Mouse (Mus musculus): Measurements from ENCODE around the gene Fsip1. TPM values are rescaled to one million over a fixed set of nuclear protein-coding genes. Genes with fewer than 3 reads are reported as not detected.

The Fsip1 gene
- polyA plus RNA-seq, 1 experiment from 2014 or later: 2.0 TPM

GRCm38 (mm10) chr2:118118515-118118914, 138.3 kb downstream of the Fsip1 start:
- Histone ChIP-seq H3K4me3 (ENCODE audit: low read length) (no peak overlapping the region), H3K4me2 (ENCODE audit: low read depth, low read length) (no peak overlapping the region), H3K9me3 (ENCODE audit: control insufficient read depth, low read length) (no peaks in the 10 kb centered on the region), H3K27ac (ENCODE audit: low read length) (no peak overlapping the region), H3K4me1 (replicated peaks; ENCODE audit: control insufficient read depth, insufficient read depth, low read length) (peaks cover 21% of the 10 kb centered on the region; the same call in 1 of the 2 replicates), H3K27me3 (ENCODE audit: control insufficient read depth, insufficient read depth, low read depth, low read length) (no peaks in the 10 kb centered on the region), H3K9ac (ENCODE audit: low read length) (no peak overlapping the region), H3K36me3 (ENCODE audit: control insufficient read depth, insufficient read depth, low read length) (peaks cover 74% of the 10 kb centered on the region)
- ATAC-seq (ENCODE audit: low read depth): no peak
- 78% methylated on average over 7 of the region's 7 CpGs for WGBS

- 65% methylated on average over 6 of the region's 6 CpGs for WGBS
- no peak overlapping the region for H3K4me2 ChIP-seq (ENCODE audit: low read depth, low read length)
- ATAC-seq (ENCODE audit: low read depth): no peak
- H3K9me3 ChIP-seq (ENCODE audit: control insufficient read depth, low read length): no peaks in the 10 kb centered on the region
- no peak overlapping the region for H3K4me3 ChIP-seq (ENCODE audit: low read length)
- peaks cover 71% of the 10 kb centered on the region for H3K36me3 ChIP-seq (ENCODE audit: control insufficient read depth, insufficient read depth, low read length)
- H3K4me1 ChIP-seq (replicated peaks; ENCODE audit: control insufficient read depth, insufficient read depth, low read length): peaks cover 21% of the 10 kb centered on the region
- H3K27me3 ChIP-seq (ENCODE audit: control insufficient read depth, insufficient read depth, low read depth, low read length): no peaks in the 10 kb centered on the region
- no peak overlapping the region for H3K27ac ChIP-seq (ENCODE audit: low read length)
- H3K9ac ChIP-seq (ENCODE audit: low read length): no peak overlapping the region
Observed at GRCm38 (mm10) chr2:118118045-118118444, 138.7 kb downstream of the Fsip1 start.

- no peak for ATAC-seq (ENCODE audit: low read depth)
- H3K36me3 ChIP-seq (ENCODE audit: control insufficient read depth, insufficient read depth, low read length): peaks cover 65% of the 10 kb centered on the region
- no peak overlapping the region for H3K27ac ChIP-seq (ENCODE audit: low read length)
- H3K4me2 ChIP-seq (ENCODE audit: low read depth, low read length): no peak overlapping the region
- no peaks in the 10 kb centered on the region for H3K9me3 ChIP-seq (ENCODE audit: control insufficient read depth, low read length)
- 44% methylated on average over 11 of the region's 11 CpGs for WGBS
- no peaks in the 10 kb centered on the region for H3K27me3 ChIP-seq (ENCODE audit: control insufficient read depth, insufficient read depth, low read depth, low read length)
- no peak overlapping the region for H3K4me3 ChIP-seq (ENCODE audit: low read length)
- peaks cover 21% of the 10 kb centered on the region for H3K4me1 ChIP-seq (replicated peaks; ENCODE audit: control insufficient read depth, insufficient read depth, low read length)
- H3K9ac ChIP-seq (ENCODE audit: low read length): peak overlapping the region; percentile 24; the same call in 1 of the 2 replicates
Observed at GRCm38 (mm10) chr2:118117401-118117800, 139.4 kb downstream of the Fsip1 start.

GRCm38 (mm10) chr2:118116754-118117290, 139.9 kb downstream of the Fsip1 start:
- Histone ChIP-seq H3K4me1 (replicated peaks; ENCODE audit: control insufficient read depth, insufficient read depth, low read length) (peaks cover 21% of the 10 kb centered on the region), H3K4me3 (ENCODE audit: low read length) (no peak overlapping the region), H3K27ac (ENCODE audit: low read length) (no peak overlapping the region), H3K9ac (ENCODE audit: low read length) (no peak overlapping the region), H3K9me3 (ENCODE audit: control insufficient read depth, low read length) (no peaks in the 10 kb centered on the region), H3K27me3 (ENCODE audit: control insufficient read depth, insufficient read depth, low read depth, low read length) (no peaks in the 10 kb centered on the region), H3K36me3 (ENCODE audit: control insufficient read depth, insufficient read depth, low read length) (peaks cover 62% of the 10 kb centered on the region), H3K4me2 (ENCODE audit: low read depth, low read length) (no peak overlapping the region; the same call in 1 of the 2 replicates)
- 35% methylated on average over 3 of the region's 3 CpGs for WGBS
- ATAC-seq (ENCODE audit: low read depth): no peak

GRCm38 (mm10) chr2:118116180-118116579, 140.6 kb downstream of the Fsip1 start:
- Histone ChIP-seq H3K27ac (ENCODE audit: low read length) (no peak overlapping the region), H3K36me3 (ENCODE audit: control insufficient read depth, insufficient read depth, low read length) (peaks cover 56% of the 10 kb centered on the region), H3K9ac (ENCODE audit: low read length) (0 out of 2 replicates have a peak overlapping the region, but pooled peaks have one; percentile 6), H3K9me3 (ENCODE audit: control insufficient read depth, low read length) (no peaks in the 10 kb centered on the region), H3K27me3 (ENCODE audit: control insufficient read depth, insufficient read depth, low read depth, low read length) (no peaks in the 10 kb centered on the region), H3K4me3 (ENCODE audit: low read length) (peak overlapping the region; percentile 59; the same call in 1 of the 2 replicates), H3K4me1 (replicated peaks; ENCODE audit: control insufficient read depth, insufficient read depth, low read length) (peaks cover 21% of the 10 kb centered on the region), H3K4me2 (ENCODE audit: low read depth, low read length) (peak overlapping the region; percentile 84)
- WGBS: 55% methylated on average over 2 of the region's 2 CpGs
- ATAC-seq (ENCODE audit: low read depth): no peak

- ATAC-seq (ENCODE audit: low read depth): no peak
- H3K4me2 ChIP-seq (ENCODE audit: low read depth, low read length): peak overlapping the region; percentile 84
Observed at GRCm38 (mm10) chr2:118115647-118116046, 141.1 kb downstream of the Fsip1 start.

GRCm38 (mm10) chr2:118114671-118115070, 142.1 kb downstream of the Fsip1 start:
- Histone ChIP-seq H3K4me2 (ENCODE audit: low read depth, low read length) (peak overlapping the region; percentile 84), H3K4me1 (replicated peaks; ENCODE audit: control insufficient read depth, insufficient read depth, low read length) (peaks cover 30% of the 10 kb centered on the region), H3K9me3 (ENCODE audit: control insufficient read depth, low read length) (no peaks in the 10 kb centered on the region), H3K9ac (ENCODE audit: low read length) (peak overlapping the region; percentile 75), H3K4me3 (ENCODE audit: low read length) (peak overlapping the region; percentile 59), H3K36me3 (ENCODE audit: control insufficient read depth, insufficient read depth, low read length) (peaks cover 41% of the 10 kb centered on the region), H3K27ac (ENCODE audit: low read length) (peak overlapping the region; percentile 41; the same call in 1 of the 2 replicates), H3K27me3 (ENCODE audit: control insufficient read depth, insufficient read depth, low read depth, low read length) (no peaks in the 10 kb centered on the region)
- ATAC-seq (ENCODE audit: low read depth): no peak
- WGBS: 49% methylated on average over 10 of the region's 10 CpGs

More at GRCm38 (mm10) chr2:118115647-118116046, 141.1 kb downstream of the Fsip1 start:
- Histone ChIP-seq H3K27me3 (ENCODE audit: control insufficient read depth, insufficient read depth, low read depth, low read length) (no peaks in the 10 kb centered on the region), H3K4me1 (replicated peaks; ENCODE audit: control insufficient read depth, insufficient read depth, low read length) (peaks cover 21% of the 10 kb centered on the region), H3K27ac (ENCODE audit: low read length) (no peak overlapping the region), H3K36me3 (ENCODE audit: control insufficient read depth, insufficient read depth, low read length) (peaks cover 51% of the 10 kb centered on the region), H3K9me3 (ENCODE audit: control insufficient read depth, low read length) (no peaks in the 10 kb centered on the region), H3K4me3 (ENCODE audit: low read length) (peak overlapping the region; percentile 59), H3K9ac (ENCODE audit: low read length) (0 out of 2 replicates have a peak overlapping the region, but pooled peaks have one; percentile 6)
- WGBS: 51% methylated on average over 7 of the region's 7 CpGs

GRCm38 (mm10) chr2:118113808-118114524, 142.8 kb downstream of the Fsip1 start:
- Histone ChIP-seq H3K9ac (ENCODE audit: low read length) (peak overlapping the region; percentile 75), H3K36me3 (ENCODE audit: control insufficient read depth, insufficient read depth, low read length) (peaks cover 34% of the 10 kb centered on the region), H3K9me3 (ENCODE audit: control insufficient read depth, low read length) (no peaks in the 10 kb centered on the region), H3K4me2 (ENCODE audit: low read depth, low read length) (peak overlapping the region; percentile 84), H3K27me3 (ENCODE audit: control insufficient read depth, insufficient read depth, low read depth, low read length) (no peaks in the 10 kb centered on the region), H3K27ac (ENCODE audit: low read length) (peak overlapping the region; percentile 51), H3K4me1 (replicated peaks; ENCODE audit: control insufficient read depth, insufficient read depth, low read length) (peaks cover 33% of the 10 kb centered on the region), H3K4me3 (ENCODE audit: low read length) (peak overlapping the region; percentile 59)
- ATAC-seq (ENCODE audit: low read depth): no peak
- WGBS: 12% methylated on average over 8 of the region's 8 CpGs

GRCm38 (mm10) chr2:118112846-118113479, 143.8 kb downstream of the Fsip1 start:
- H3K27me3 ChIP-seq (ENCODE audit: control insufficient read depth, insufficient read depth, low read depth, low read length): no peaks in the 10 kb centered on the region
- peak overlapping the region; percentile 59 for H3K4me3 ChIP-seq (ENCODE audit: low read length)
- H3K4me2 ChIP-seq (ENCODE audit: low read depth, low read length): peak overlapping the region; percentile 84
- peaks cover 26% of the 10 kb centered on the region for H3K36me3 ChIP-seq (ENCODE audit: control insufficient read depth, insufficient read depth, low read length)
- ATAC-seq (ENCODE audit: low read depth): no peak
- H3K4me1 ChIP-seq (replicated peaks; ENCODE audit: control insufficient read depth, insufficient read depth, low read length): peaks cover 33% of the 10 kb centered on the region
- 17% methylated on average over 21 of the region's 21 CpGs for WGBS
- peak overlapping the region; percentile 84; the same call in 1 of the 2 replicates for H3K27ac ChIP-seq (ENCODE audit: low read length)
- H3K9ac ChIP-seq (ENCODE audit: low read length): peak overlapping the region; percentile 75
- H3K9me3 ChIP-seq (ENCODE audit: control insufficient read depth, low read length): no peaks in the 10 kb centered on the region
